Mouse (Mus musculus): ENCODE measurements around the gene Camk2b.
A peak's percentile ranks its signal among the peaks of the same experiment; 100 is the strongest.
"Not testable (repeated sequence)": the region's sequence is repeated elsewhere in the genome, so short reads cannot be mapped to it uniquely, and the experiment has no call there.

The Camk2b gene

GRCm38 (mm10) chr11:6015011-6015431, 51.1 kb downstream of the Camk2b start:
- no peak for DNase-seq (ENCODE audit: low spot score in 2 of 2)

DNA sequence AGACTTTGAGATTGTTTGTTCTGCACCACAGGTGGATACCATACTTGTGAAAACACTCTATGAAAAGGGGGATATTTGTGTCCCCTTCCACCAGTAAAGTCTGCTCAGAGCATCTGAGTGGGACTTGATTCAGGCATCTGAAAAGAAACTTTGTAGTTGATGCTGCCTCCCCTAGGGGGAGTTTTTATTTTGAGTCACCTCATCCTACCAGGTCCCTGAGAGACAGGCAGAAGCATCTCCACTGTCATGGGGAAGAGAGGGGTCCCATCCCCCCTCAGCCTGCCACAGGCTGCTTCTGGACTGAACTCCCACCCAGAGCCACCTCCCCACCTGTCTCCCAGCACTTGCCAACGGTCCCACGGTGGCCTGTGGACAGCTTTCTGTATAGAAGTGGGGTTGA, 52.8 kb downstream of the Camk2b start:
- no peak for DNase-seq (ENCODE audit: low spot score in 2 of 2)

DNA sequence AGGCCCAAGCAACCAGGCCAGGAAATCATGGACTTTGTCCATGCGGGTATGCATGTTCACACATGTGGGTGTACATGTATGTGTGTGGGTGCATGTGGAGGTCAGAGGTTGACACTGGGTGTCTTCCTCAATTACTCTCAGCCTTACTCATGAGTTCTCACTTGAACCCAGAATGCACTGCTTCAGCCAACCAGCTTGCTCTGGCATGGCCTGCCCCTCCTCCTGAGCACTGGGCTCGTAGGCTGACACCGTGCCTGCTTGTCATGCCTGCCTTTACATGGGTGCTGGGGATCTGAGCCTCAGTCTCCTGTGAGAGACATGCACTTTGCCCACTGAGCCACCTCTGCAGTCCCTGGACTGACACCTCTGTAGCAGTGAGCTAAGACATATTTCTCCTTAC, 54.3 kb downstream of the Camk2b start:
- no peak for DNase-seq (ENCODE audit: low spot score in 2 of 2)

GRCm38 (mm10) chr11:6010751-6011482, 55.2 kb downstream of the Camk2b start:
- not testable (repeated sequence) for DNase-seq (ENCODE audit: low spot score in 2 of 2)

GRCm38 (mm10) chr11:6007779-6008128, 58.4 kb downstream of the Camk2b start:
- DNase-seq (ENCODE audit: low spot score in 2 of 2), result not testable (repeated sequence)

DNA sequence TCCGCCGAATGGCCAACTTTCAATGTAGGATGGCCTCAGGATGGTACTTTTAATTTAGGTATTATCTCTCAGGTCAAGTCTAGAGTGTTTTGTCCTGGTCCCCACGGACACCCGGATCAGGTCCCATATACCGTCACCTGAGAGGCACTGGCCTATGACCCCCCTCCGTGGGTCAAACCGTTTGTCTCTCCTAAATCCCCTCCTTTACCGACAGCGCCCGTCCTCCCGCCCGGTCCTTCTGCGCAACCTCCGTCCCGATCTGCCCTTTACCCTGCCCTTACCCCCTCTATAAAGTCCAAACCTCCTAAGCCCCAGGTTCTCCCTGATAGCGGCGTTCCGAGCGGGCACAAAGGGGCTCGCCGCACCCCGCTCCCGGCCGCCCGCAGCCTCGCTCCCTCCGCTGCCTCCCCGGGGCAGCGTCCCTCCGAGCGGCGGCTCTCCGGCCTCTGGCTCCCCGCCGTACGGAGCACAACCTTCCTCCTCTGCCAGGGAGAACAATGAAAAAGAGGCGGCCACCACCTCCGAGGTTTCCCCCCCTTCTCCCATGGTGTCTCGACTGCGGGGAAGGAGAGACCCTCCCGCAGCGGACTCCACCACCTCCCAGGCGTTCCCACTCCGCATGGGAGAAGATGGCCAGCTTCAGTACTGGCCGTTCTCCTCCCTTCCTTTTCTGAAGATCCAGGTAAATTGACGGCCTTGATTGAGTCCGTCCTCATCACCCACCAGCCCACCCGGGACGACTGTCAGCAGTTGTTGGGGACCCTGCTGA, 59.0 kb downstream of the Camk2b start:
- not testable (repeated sequence) for DNase-seq (ENCODE audit: low spot score in 2 of 2)

DNA sequence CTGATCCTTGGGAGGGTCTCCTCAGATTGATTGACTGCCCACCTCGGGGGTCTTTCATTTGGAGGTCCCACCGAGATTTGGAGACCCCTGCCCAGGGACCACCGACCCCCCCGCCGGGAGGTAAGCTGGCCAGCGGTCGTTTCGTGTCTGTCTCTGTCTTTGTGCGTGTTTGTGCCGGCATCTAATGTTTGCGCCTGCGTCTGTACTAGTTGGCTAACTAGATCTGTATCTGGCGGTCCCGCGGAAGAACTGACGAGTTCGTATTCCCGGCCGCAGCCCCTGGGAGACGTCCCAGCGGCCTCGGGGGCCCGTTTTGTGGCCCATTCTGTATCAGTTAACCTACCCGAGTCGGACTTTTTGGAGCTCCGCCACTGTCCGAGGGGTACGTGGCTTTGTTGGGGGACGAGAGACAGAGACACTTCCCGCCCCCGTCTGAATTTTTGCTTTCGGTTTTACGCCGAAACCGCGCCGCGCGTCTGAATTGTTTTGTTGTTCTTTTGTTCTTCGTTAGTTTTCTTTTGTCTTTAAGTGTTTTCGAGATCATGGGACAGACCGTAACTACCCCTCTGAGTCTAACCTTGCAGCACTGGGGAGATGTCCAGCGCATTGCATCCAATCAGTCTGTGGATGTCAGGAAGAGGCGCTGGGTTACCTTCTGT, 59.7 kb downstream of the Camk2b start:
- DNase-seq (ENCODE audit: low spot score in 2 of 2), result not testable (repeated sequence)

DNA sequence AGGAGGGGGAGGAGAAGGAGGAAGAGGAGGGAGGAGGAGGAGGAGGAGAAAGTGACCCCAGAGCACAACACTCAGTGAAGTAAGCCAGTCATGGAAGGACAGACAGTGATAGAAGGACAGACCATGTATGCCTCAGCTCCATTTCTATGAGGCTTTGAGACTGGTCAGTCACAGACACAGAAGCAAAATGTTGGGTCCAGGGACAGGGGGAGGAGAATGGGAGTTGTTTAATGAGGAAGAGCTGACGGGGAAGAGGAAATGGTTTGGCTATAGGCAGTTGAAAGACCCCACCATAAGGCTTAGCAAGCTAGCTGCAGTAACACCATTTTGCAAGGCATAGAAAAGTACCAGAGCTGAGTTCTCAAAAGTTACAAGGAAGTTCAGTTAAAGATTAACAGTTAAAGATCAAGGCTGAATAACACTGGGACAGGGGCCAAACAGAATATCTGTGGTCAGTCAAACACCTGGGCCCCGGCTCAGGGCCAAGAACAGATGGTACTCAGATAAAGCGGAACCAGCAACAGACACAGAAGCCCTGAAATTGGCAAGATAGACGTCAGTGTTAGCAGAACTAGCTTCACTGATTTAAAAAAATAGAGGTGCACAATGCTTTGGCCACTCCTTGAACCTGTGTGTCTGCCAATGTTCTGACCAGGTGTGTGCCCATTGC, 60.7 kb downstream of the Camk2b start:
- not testable (repeated sequence) for DNase-seq (ENCODE audit: low spot score in 2 of 2)

DNA sequence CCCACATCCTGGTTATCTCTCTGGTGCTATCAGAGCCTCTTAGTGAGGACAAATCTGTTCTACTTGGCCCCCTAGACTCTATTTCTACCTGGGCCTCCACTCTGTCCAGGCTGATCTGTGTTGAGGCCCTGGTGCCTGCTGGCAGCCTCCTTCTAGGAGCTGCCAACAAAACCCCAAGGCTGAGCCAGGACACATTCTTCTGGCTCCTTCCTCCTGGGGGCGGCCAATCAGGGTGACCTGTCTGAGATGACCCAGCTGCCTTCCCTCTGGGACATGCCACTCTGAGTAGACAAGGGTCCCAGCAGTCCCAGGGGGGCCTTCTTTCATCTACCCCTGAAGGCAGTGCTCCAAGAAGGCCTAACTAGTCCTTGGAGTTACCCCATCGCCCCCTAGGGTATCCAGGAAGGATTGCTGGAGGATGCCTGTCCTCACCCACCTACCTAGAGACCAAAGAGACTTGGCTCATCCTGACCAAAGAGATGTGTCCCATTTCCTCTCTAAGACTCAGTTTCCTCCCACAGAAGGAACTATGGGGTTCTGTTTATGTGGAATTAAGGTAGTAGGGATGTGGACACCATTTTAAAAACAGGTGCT, 63.0 kb downstream of the Camk2b start:
- DNase-seq (ENCODE audit: low spot score in 2 of 2), result no peak

GRCm38 (mm10) chr11:6001981-6002649, 64.0 kb downstream of the Camk2b start:
- DNase-seq (ENCODE audit: low spot score in 2 of 2), result no peak

DNA sequence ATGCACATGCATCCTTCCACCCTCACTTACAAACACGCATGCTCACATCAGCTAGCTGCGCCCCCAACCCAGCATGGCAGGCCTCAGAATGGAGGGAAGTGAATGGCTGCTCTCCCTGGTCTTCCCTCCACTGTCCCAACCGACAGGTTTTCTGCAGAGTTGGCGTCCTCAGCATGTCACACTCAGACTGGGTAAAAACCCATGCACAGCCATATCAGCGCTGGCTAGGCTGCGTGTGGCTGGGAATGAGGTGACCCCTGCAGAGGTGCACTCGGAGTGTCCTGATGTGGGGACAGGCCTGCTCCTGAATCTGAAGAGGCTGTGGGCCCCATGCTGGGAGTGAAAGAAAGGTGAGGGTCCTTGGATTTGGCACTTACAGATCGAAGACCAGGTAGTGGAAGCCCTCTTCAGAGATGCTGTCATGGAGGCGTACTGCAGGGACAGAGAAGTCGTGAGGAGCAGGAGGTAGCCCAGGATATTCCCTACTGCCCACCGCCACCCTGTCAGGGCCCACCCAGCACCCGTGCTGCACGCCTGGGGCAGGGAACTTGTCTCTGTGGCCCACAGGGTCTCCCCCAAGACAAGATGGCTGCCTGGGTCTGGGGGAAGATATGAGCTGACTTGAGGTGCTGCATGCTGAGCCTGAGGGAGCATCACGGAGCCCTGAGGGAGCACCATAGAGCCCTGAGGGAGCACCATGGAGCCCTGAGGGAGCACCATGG, 65.0 kb downstream of the Camk2b start:
- DNase-seq (ENCODE audit: low spot score in 2 of 2), result no peak

DNA sequence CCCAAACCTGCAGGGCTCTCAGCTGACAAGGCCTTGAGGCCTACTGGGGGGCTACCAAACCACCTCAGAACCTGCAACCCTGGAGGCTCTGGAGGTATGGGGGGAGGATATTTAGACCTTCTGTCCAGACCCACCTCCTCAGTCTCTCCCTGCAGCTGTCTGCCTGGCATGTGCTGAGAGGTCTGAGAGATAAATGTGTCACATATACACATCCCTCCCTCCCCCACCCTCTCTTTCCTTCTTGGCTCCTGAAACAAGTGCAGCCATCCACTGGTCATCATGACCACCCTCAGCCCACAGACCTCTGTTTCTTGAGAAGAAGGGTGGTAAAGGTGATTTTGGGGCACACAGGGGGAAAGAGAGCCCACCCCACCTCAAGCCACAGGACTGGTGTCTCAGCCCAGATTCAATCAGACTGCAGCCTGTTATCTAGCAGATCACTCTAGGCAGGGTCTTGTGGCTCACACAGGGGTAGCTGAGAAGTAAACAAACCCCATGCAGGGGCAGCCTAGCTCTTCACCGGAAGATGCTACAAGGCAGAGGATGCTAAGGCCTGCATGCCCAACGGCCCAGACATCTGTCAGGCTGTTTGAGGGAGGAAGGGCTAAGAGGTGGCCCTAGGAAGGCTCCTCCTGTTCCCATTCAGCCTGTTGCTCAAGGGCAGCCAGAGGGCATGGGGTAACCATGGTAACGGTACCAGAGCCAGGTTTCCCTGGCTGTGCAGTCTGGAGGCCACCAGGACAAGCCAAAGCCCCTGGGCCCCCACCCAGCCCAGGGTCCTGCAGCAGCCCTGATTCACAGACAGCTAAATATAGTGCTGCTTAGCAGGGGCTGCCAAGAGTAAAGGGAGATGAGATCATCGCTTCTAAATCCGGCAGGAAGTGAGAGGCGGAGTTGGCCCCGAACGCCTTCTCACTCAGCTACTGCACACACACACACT, 66.1 kb downstream of the Camk2b start:
- peak; percentile 58 to 64 for DNase-seq (ENCODE audit: low spot score in 2 of 2)

GRCm38 (mm10) chr11:5998472-5998871, 67.7 kb downstream of the Camk2b start:
- DNase-seq (ENCODE audit: low spot score in 2 of 2), result no peak

DNA sequence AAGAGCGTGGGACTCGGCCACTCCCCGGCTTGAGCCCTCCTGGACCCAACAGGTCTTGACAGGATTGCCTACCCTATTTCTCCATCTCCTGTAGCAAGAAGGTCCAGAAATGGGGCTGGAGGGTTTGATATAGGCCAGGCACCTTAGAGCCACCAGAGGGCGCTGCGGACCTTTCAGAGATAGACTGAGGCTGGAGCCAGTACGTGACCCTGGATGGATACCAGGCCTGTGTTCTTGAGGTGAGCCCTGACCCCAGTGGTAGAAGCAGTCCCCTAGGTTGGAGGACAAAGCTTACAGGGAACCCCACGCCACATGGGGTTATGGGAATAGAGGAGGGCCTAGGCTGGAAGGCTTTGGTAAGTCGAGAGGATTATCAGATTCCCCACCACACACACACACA, 70.2 kb downstream of the Camk2b start:
- peak; percentile 80 to 86 for DNase-seq (ENCODE audit: low spot score in 2 of 2)

- no peak for DNase-seq (ENCODE audit: low spot score in 2 of 2)
Observed at GRCm38 (mm10) chr11:5994880-5995279, 71.3 kb downstream of the Camk2b start.

- DNase-seq (ENCODE audit: low spot score in 2 of 2), result no peak
Observed at GRCm38 (mm10) chr11:5994212-5994611, 72.0 kb downstream of the Camk2b start.

DNA sequence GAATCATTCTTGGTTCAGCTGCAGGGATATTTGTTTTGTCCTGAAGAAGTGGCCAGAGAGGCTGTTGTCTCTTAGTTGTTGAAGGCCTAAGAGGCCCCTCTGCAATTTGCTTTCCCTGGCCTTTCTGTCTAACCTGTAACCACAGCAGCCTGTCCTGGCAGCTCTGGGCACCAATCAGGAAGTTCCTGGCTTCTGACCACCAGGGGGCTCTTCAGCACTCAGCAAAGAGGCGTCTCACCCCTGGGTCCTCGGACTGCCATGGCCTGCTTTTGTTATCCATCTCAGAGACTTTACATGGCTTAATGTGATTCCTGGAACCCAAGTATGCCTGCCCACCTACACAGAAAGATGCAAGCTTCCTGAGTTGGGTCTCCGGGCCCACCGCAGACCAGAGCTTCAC, 75.3 kb downstream of the Camk2b start:
- no peak for DNase-seq (ENCODE audit: low spot score in 2 of 2)

DNA sequence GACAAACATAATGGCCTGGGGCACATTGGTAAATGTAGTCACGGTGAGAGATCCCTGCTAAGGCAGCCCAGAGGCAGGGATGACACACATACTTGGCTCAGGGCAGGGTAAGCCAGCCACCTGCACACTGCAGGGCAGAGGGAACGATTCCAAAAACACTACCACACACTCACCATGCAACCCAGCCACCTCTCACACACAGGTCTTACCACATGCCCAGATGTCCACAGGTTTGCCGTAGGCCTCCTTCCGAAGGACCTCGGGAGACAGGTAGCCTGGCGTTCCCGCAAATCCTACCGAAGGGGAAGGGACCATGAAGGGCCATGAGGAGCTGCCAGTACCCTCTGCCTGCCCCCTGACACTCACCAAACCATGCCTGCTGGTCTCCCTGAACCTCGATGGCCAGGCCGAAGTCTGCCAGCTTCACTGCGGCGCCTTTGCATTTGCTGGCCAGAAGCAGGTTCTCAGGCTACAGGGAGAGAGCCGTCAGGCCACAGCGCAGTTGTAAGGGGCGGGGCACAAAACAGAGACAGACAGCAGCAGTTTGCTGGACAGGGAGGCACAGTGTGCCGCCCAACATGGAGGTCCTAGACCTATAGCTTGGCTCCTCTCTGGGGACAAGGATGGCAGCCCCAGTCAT, 76.1 kb downstream of the Camk2b start:
- no peak for DNase-seq (ENCODE audit: low spot score in 2 of 2)

- no peak for DNase-seq (ENCODE audit: low spot score in 2 of 2)
Observed at GRCm38 (mm10) chr11:5988126-5988525, 78.0 kb downstream of the Camk2b start.
